Mouse (Mus musculus) myocyte (in vitro differentiated cells): ENCODE results near the gene Robo1. TPM values are rescaled to one million over a fixed set of nuclear protein-coding genes. Genes with fewer than 3 reads are reported as not detected.

Experiments used
- H3K27me3 ChIP-seq: one replicate; pipeline ENCODE4 v1.6.1; 2011; ENCODE audit not compliant: control insufficient read depth, insufficient read depth, insufficient read length
- H3K36me3 ChIP-seq: one replicate; pipeline ENCODE4 v1.6.1; 2011; ENCODE audit not compliant: control insufficient read depth, insufficient read depth
- H3K4me2 ChIP-seq: one replicate; pipeline ENCODE4 v1.6.1; 2011; ENCODE audit warnings: low read depth, control low read depth
- H3K4me3 ChIP-seq: one replicate; pipeline ENCODE4 v1.5.1; 2011; ENCODE audit warnings: mild to moderate bottlenecking, control low read depth, moderate library complexity
- H3K79me2 ChIP-seq: one replicate; pipeline ENCODE4 v1.6.1; 2011; ENCODE audit not compliant: control insufficient read depth, insufficient read depth
- H3ac ChIP-seq: one replicate; pipeline ENCODE4 v1.6.1; 2011; ENCODE audit not compliant: control insufficient read depth, insufficient read length
- CEBPB ChIP-seq: IDR thresholded peaks from 2 replicates; pipeline ENCODE4 v1.6.1; 2011; ENCODE audit warnings: mild to moderate bottlenecking, moderate library complexity; ENCODE audit not compliant: poor library complexity, insufficient read depth, severe bottlenecking
- E2F4 ChIP-seq: IDR thresholded peaks from one replicate; pipeline ENCODE4 v1.6.1; 2011; ENCODE audit warnings: mild to moderate bottlenecking, control low read depth, moderate library complexity; ENCODE audit not compliant: insufficient read depth
- MAX ChIP-seq: IDR thresholded peaks from one replicate; pipeline ENCODE4 v1.6.1; 2011; ENCODE audit warnings: low read depth, mild to moderate bottlenecking, control low read depth
- MYOD1 ChIP-seq, 3 experiments: IDR thresholded peaks; one replicate each; pipeline ENCODE4 v1.6.1; 2011; ENCODE audit warnings: control low read depth in 2 of 3, low read depth in 2 of 3, mild to moderate bottlenecking in 2 of 3, moderate library complexity in 1 of 3; ENCODE audit not compliant: insufficient read length in 2 of 3, control insufficient read depth in 1 of 3
- MYOG ChIP-seq, 3 experiments: IDR thresholded peaks; one replicate each; pipeline ENCODE4 v1.6.1; 2011; ENCODE audit warnings: control low read depth in 2 of 3, low read depth in 2 of 3, mild to moderate bottlenecking in 2 of 3; ENCODE audit not compliant: insufficient read length in 2 of 3, control insufficient read depth in 1 of 3, insufficient read depth in 1 of 3
- POLR2A ChIP-seq: IDR thresholded peaks from one replicate; pipeline ENCODE4 v1.6.1; 2011; ENCODE audit warnings: low read depth, mild to moderate bottlenecking, control low read depth, moderate library complexity; ENCODE audit not compliant: insufficient read length
- POLR2AphosphoS2 ChIP-seq: IDR thresholded peaks from one replicate; pipeline ENCODE4 v1.6.1; 2011; ENCODE audit warnings: low read depth, control low read depth; ENCODE audit not compliant: insufficient read length
- REST ChIP-seq: IDR thresholded peaks from one replicate; pipeline ENCODE4 v1.6.1; 2011; ENCODE audit warnings: mild to moderate bottlenecking, control low read depth, moderate library complexity; ENCODE audit not compliant: insufficient read depth, insufficient read length
- SRF ChIP-seq: IDR thresholded peaks from one replicate; pipeline ENCODE4 v1.6.1; 2011; ENCODE audit warnings: low read depth; ENCODE audit not compliant: control insufficient read depth, insufficient read length
- TCF12 ChIP-seq: IDR thresholded peaks from one replicate; pipeline ENCODE4 v1.6.1; 2011; ENCODE audit warnings: mild to moderate bottlenecking, control low read depth; ENCODE audit not compliant: poor library complexity, insufficient read depth, severe bottlenecking
- TCF3 ChIP-seq: IDR thresholded peaks from one replicate; pipeline ENCODE4 v1.6.1; 2011; ENCODE audit warnings: low read depth, control low read depth; ENCODE audit not compliant: insufficient read length
- USF1 ChIP-seq: IDR thresholded peaks from one replicate; pipeline ENCODE4 v1.6.1; 2011; ENCODE audit warnings: low read depth, mild to moderate bottlenecking, control low read depth, moderate library complexity
- polyA plus RNA-seq: library from polyadenylated mRNA; unstranded; fragments of >200 nt; fragmentation: generic; extraction: Trizol; gene quantifications from one replicate; pipeline ENCODE4 v1.2.1, GENCODE M21; 2012; ENCODE audit warnings: missing spikeins

Robo1 gene
- polyA plus RNA-seq, 1 experiment, result 3.5 TPM

- no peaks in the 10 kb centered on the region for H3K27me3 ChIP-seq
- TF ChIP-seq TCF12 (no peak), SRF (no peak), MYOD1 (IDR thresholded peaks at IDR 0.05; ENCODE audit: control insufficient read depth in 1 of 3, insufficient read length in 2 of 3, low read depth in 2 of 3) (no peak), MAX (no peak), POLR2A (no peak), MYOG (IDR thresholded peaks at IDR 0.05; ENCODE audit: control insufficient read depth in 1 of 3, insufficient read depth in 1 of 3, insufficient read length in 2 of 3, low read depth in 2 of 3) (no peak), E2F4 (no peak), USF1 (no peak)
Measured at GRCm38 (mm10) chr16:72622371-72622770, 314.3 kb downstream of the Robo1 start.

GRCm38 (mm10) chr16:72622868-72623267 lies 314.8 kb downstream of the Robo1 start:
- TF ChIP-seq POLR2AphosphoS2 (no peak), E2F4 (no peak), CEBPB (no peak), TCF12 (no peak)
- no peaks in the 10 kb centered on the region for H3K27me3 ChIP-seq
- H3K4me2 ChIP-seq, result no peak overlapping the region
- H3K36me3 ChIP-seq, result no peaks in the 10 kb centered on the region
- H3K4me3 ChIP-seq, result no peak overlapping the region
- no peak overlapping the region for H3ac ChIP-seq
- no peaks in the 10 kb centered on the region for H3K79me2 ChIP-seq

More at GRCm38 (mm10) chr16:72622371-72622770, 314.3 kb downstream of the Robo1 start:
- H3ac ChIP-seq, result no peak overlapping the region
- no peaks in the 10 kb centered on the region for H3K79me2 ChIP-seq
- no peak overlapping the region for H3K4me2 ChIP-seq
- H3K4me3 ChIP-seq, result no peak overlapping the region
- no peaks in the 10 kb centered on the region for H3K36me3 ChIP-seq

- TF ChIP-seq SRF (no peak), MYOG (IDR thresholded peaks at IDR 0.05; ENCODE audit: control insufficient read depth in 1 of 3, insufficient read depth in 1 of 3, insufficient read length in 2 of 3, low read depth in 2 of 3) (no peak), TCF3 (no peak), POLR2AphosphoS2 (no peak), TCF12 (no peak), CEBPB (no peak), REST (no peak), USF1 (no peak), E2F4 (no peak), MYOD1 (IDR thresholded peaks at IDR 0.05; ENCODE audit: control insufficient read depth in 1 of 3, insufficient read length in 2 of 3, low read depth in 2 of 3) (no peak), POLR2A (no peak), MAX (no peak)
- H3K79me2 ChIP-seq, result no peaks in the 10 kb centered on the region
- no peak overlapping the region for H3K4me2 ChIP-seq
Measured at GRCm38 (mm10) chr16:72633846-72634245, 325.7 kb downstream of the Robo1 start.

GRCm38 (mm10) chr16:72639332-72639940 lies 331.3 kb downstream of the Robo1 start:
- Histone ChIP-seq H3K79me2 (no peaks in the 10 kb centered on the region), H3K4me2 (no peak overlapping the region), H3K36me3 (no peaks in the 10 kb centered on the region), H3ac (no peak overlapping the region), H3K27me3 (no peaks in the 10 kb centered on the region), H3K4me3 (no peak overlapping the region)
- TF ChIP-seq CEBPB (no peak), E2F4 (no peak), REST (no peak), MYOG (IDR thresholded peaks at IDR 0.05; ENCODE audit: control insufficient read depth in 1 of 3, insufficient read depth in 1 of 3, insufficient read length in 2 of 3, low read depth in 2 of 3) (no peak), SRF (no peak), POLR2AphosphoS2 (no peak), MAX (no peak), USF1 (no peak), MYOD1 (IDR thresholded peaks at IDR 0.05; ENCODE audit: control insufficient read depth in 1 of 3, insufficient read length in 2 of 3, low read depth in 2 of 3) (no peak), TCF12 (no peak), POLR2A (no peak), TCF3 (no peak)

More at GRCm38 (mm10) chr16:72633846-72634245, 325.7 kb downstream of the Robo1 start:
- Histone ChIP-seq H3K36me3 (no peaks in the 10 kb centered on the region), H3ac (no peak overlapping the region), H3K4me3 (no peak overlapping the region), H3K27me3 (no peaks in the 10 kb centered on the region)

- H3K4me2 ChIP-seq, result no peak overlapping the region
- H3K36me3 ChIP-seq, result no peaks in the 10 kb centered on the region
- no peak overlapping the region for H3K4me3 ChIP-seq
- TF ChIP-seq REST, result no peak
- TF ChIP-seq MAX, result no peak
- TF ChIP-seq USF1, result no peak
- no peak for TF ChIP-seq SRF
- H3K79me2 ChIP-seq, result no peaks in the 10 kb centered on the region
- no peaks in the 10 kb centered on the region for H3K27me3 ChIP-seq
- H3ac ChIP-seq, result no peak overlapping the region
Measured at GRCm38 (mm10) chr16:72640932-72641811, 333.1 kb downstream of the Robo1 start.
